Mouse (Mus musculus): ENCODE measurements around the gene Relt.

DNA sequence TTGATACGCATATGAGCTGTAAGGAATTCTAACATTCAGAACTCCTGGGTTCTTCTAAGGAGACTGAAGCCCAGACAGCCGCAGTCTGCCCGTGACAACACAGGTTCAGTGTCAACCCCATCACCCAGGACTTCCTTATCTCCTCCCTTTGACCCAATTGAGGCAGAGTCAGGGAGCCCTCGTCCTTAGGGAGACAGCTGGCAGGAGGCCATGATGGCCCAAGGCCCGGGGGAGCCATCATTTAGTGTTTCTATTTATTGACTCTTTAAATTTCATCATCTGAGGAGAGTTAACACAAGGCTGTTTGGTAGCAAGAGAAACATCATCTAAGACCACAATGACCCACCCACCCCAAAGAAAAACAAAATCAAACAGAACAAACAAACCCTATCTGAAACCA, 8.6 kb upstream of the Relt start:
- TF ChIP-seq CHD2 (IDR thresholded peaks at IDR 0.05; ENCODE audit: low read depth, low read length): no peak
- no peak for TF ChIP-seq HCFC1 (IDR thresholded peaks at IDR 0.05; ENCODE audit: borderline replicate concordance, insufficient read depth, low read length)
- TF ChIP-seq ZC3H11A (IDR thresholded peaks at IDR 0.05; ENCODE audit: borderline replicate concordance, low read depth, low read length): no peak
